In genomic region chr15:72200861-72201260, GRCm38 (mm10) we compare ENCODE assay signal across 9 mouse cellular contexts.
DNase-seq lines count a peak whose midpoint lies in the region; ATAC-seq and TF ChIP-seq lines count a peak whose summit lies in the region.
"Had no signal": no experiment of that assay in that cellular context is flagged by ENCODE, and none has a peak within 500 bp of the region (broad histone marks: within the 10 kb centered on the region; RNA-seq: fewer than 3 reads in every experiment).

No protein-coding gene starts in this region.

- WGBS in heart, embryonic 10.5 days: 30% methylated on average over 3 of the region's 3 CpGs
- WGBS in midbrain, embryonic 14.5 days: 28% methylated on average over 3 of the region's 3 CpGs
- 28% methylated on average over 3 of the region's 3 CpGs for WGBS in midbrain, embryonic 13.5 days

- no peak overlapping the region for H3K27ac ChIP-seq in heart, embryonic 10.5 days
- no peak overlapping the region for H3K27ac ChIP-seq in midbrain, embryonic 14.5 days (replicated peaks; ENCODE audit: low read depth, low read length)
- no peak overlapping the region for H3K27ac ChIP-seq in midbrain, embryonic 13.5 days

- H3K36me3 ChIP-seq in heart, embryonic 10.5 days: no peaks in the 10 kb centered on the region
- no peaks in the 10 kb centered on the region for H3K36me3 ChIP-seq in midbrain, embryonic 14.5 days (ENCODE audit: control insufficient read depth, insufficient read depth, low read length)
- H3K36me3 ChIP-seq in midbrain, embryonic 13.5 days: no peaks in the 10 kb centered on the region
- no peaks in the 10 kb centered on the region for H3K36me3 ChIP-seq in myocyte (ENCODE audit: control insufficient read depth, insufficient read depth)

- no peaks in the 10 kb centered on the region for H3K27me3 ChIP-seq in heart, embryonic 10.5 days (ENCODE audit: insufficient read depth, poor library complexity, severe bottlenecking)
- H3K27me3 ChIP-seq in midbrain, embryonic 14.5 days (ENCODE audit: control insufficient read depth, insufficient read depth, low read length): no peaks in the 10 kb centered on the region
- H3K27me3 ChIP-seq in midbrain, embryonic 13.5 days: no peaks in the 10 kb centered on the region
- no peaks in the 10 kb centered on the region for H3K27me3 ChIP-seq in myocyte (ENCODE audit: control insufficient read depth, insufficient read depth, insufficient read length)

- H3K4me1 ChIP-seq in heart, embryonic 10.5 days: no peaks in the 10 kb centered on the region
- peaks cover 5% of the 10 kb centered on the region; the same call in 1 of the 2 replicates for H3K4me1 ChIP-seq in midbrain, embryonic 14.5 days (ENCODE audit: control insufficient read depth, insufficient read depth, low read length)
- H3K4me1 ChIP-seq in midbrain, embryonic 13.5 days (replicated peaks): peaks cover 19% of the 10 kb centered on the region

- no peak overlapping the region for H3K4me3 ChIP-seq in heart, embryonic 10.5 days
- H3K4me3 ChIP-seq in midbrain, embryonic 14.5 days (replicated peaks; ENCODE audit: low read depth, low read length): no peak overlapping the region
- H3K4me3 ChIP-seq in midbrain, embryonic 13.5 days (replicated peaks): no peak overlapping the region
- H3K4me3 ChIP-seq in myocyte: no peak overlapping the region

- no peak overlapping the region for H3K9ac ChIP-seq in midbrain, embryonic 14.5 days (replicated peaks; ENCODE audit: low read length)
- H3K9ac ChIP-seq in midbrain, embryonic 13.5 days (replicated peaks): no peak overlapping the region

- H3K79me2 ChIP-seq in myocyte (ENCODE audit: control insufficient read depth, insufficient read depth): no peaks in the 10 kb centered on the region

- no peak for TF ChIP-seq CTCF in brain, embryonic 14.5 days (IDR thresholded peaks at IDR 0.05; ENCODE audit: borderline replicate concordance, extremely low read depth, insufficient read depth, insufficient read length)

- peak; percentile 16 to 49 for DNase-seq in heart, postnatal 14 days
- DNase-seq in heart, embryonic 10.5 days (ENCODE audit: low spot score): no peak
- DNase-seq in midbrain, embryonic 14.5 days: peak; percentile 62
- DNase-seq in brain, embryonic 14.5 days (ENCODE audit: low read depth): peak; percentile 31
- DNase-seq in left cerebral cortex, postnatal 4 days: no peak
- no peak for DNase-seq in c-Kit-positive CD71-positive TER-119-positive erythroid progenitor cells, embryonic 14.5 days (ENCODE audit: low spot score)
- DNase-seq: layer of hippocampus, adult 9-11 months had no signal

- H3K9me3 ChIP-seq in heart, embryonic 10.5 days: no peaks in the 10 kb centered on the region
- no peaks in the 10 kb centered on the region for H3K9me3 ChIP-seq in midbrain, embryonic 14.5 days (ENCODE audit: control insufficient read depth, low read length)
- H3K9me3 ChIP-seq in midbrain, embryonic 13.5 days: no peaks in the 10 kb centered on the region

- no peak overlapping the region for H3ac ChIP-seq in myocyte (ENCODE audit: control insufficient read depth, insufficient read length)

- no peak overlapping the region for H3K4me2 ChIP-seq in midbrain, embryonic 14.5 days (ENCODE audit: low read length)
- H3K4me2 ChIP-seq in midbrain, embryonic 13.5 days (replicated peaks): no peak overlapping the region
- no peak overlapping the region for H3K4me2 ChIP-seq in myocyte (ENCODE audit: low read depth)

- no peak for TF ChIP-seq POLR2A in brain, embryonic 14.5 days (IDR thresholded peaks at IDR 0.05; ENCODE audit: borderline replicate concordance, extremely low read depth, insufficient read depth, insufficient read length, poor library complexity, severe bottlenecking)
- TF ChIP-seq POLR2A in myocyte (IDR thresholded peaks at IDR 0.05; ENCODE audit: insufficient read length, low read depth): no peak

- intact Hi-C loops in heart, postnatal 14 days (cut with DNase I): loop anchor here (5.0 to 10.0 kb wide), 2 partner anchors 116 to 821 kb away; no protein-coding TSS in a partner anchor
- intact Hi-C loops in left cerebral cortex, postnatal 4 days (cut with DNase I): loop anchor here (10.0 kb wide), 3 partner anchors 116 to 824 kb away; no protein-coding TSS in a partner anchor

- no peak for ATAC-seq in midbrain, embryonic 14.5 days (ENCODE audit: low FRiP score, low TSS enrichment)
- no peak for ATAC-seq in midbrain, embryonic 13.5 days

TF ChIP-seq in myocyte, 11 proteins besides CTCF, POLR2A, EP300 and RAD21:
- TF ChIP-seq MAX (IDR thresholded peaks at IDR 0.05; ENCODE audit: low read depth) (peak; percentile 94), REST (IDR thresholded peaks at IDR 0.05; ENCODE audit: insufficient read depth, insufficient read length) (peak; percentile 90), CEBPB (IDR thresholded peaks at IDR 0.05; ENCODE audit: insufficient read depth, poor library complexity, severe bottlenecking) (no peak)
TF ChIP-seq in myocyte: peak in this region for 2.

Comparison
In these comparisons a context has a peak if more than half of its experiments do, and no peak if none do; other contexts are left out.
1. DNase-seq: peak in heart, postnatal 14 days (2 of 2), midbrain, embryonic 14.5 days (single experiment) and brain, embryonic 14.5 days (single experiment); none in heart, embryonic 10.5 days (single experiment), left cerebral cortex, postnatal 4 days (single experiment) and c-Kit-positive CD71-positive TER-119-positive erythroid progenitor cells, embryonic 14.5 days (single experiment).